Mouse (Mus musculus): ENCODE results near the gene 1300017J02Rik.
"Not testable (repeated sequence)": the region's sequence is repeated elsewhere in the genome, so short reads cannot be mapped to it uniquely, and the experiment has no call there.

1300017J02Rik gene

GRCm38 (mm10) chr9:103304927-103305326 lies at the start of gene 1300017J02Rik, which contains the start of gene Topbp1:
TSS of gene 1300017J02Rik (minus strand) at chr9:103305082.
TSS of gene Topbp1 (plus strand) at chr9:103305215.
- DNase-seq (ENCODE audit: low spot score in 2 of 2), result peak; percentile 93 to 94

- DNase-seq (ENCODE audit: low spot score in 2 of 2), result not testable (repeated sequence)
These were observed 48.8 kb upstream of the 1300017J02Rik start for GRCm38 (mm10) chr9:103353500-103354260.

- DNase-seq (ENCODE audit: low spot score in 2 of 2), result no peak
These were observed 43.9 kb upstream of the 1300017J02Rik start for GRCm38 (mm10) chr9:103348791-103349190.

GRCm38 (mm10) chr9:103347996-103348490 lies 43.2 kb upstream of the 1300017J02Rik start:
- DNase-seq (ENCODE audit: low spot score in 2 of 2), result no peak

- no peak for DNase-seq (ENCODE audit: low spot score in 2 of 2)
These were observed 42.2 kb upstream of the 1300017J02Rik start for GRCm38 (mm10) chr9:103347045-103347444.

- DNase-seq (ENCODE audit: low spot score in 2 of 2), result no peak
These were observed 32.0 kb upstream of the 1300017J02Rik start for GRCm38 (mm10) chr9:103336912-103337311.

GRCm38 (mm10) chr9:103332663-103333062 lies 27.8 kb upstream of the 1300017J02Rik start:
- no peak for DNase-seq (ENCODE audit: low spot score in 2 of 2)

- peak; percentile 26 to 39 for DNase-seq (ENCODE audit: low spot score in 2 of 2)
These were observed 21.6 kb upstream of the 1300017J02Rik start for GRCm38 (mm10) chr9:103326449-103326848.

GRCm38 (mm10) chr9:103324678-103325077 lies 19.8 kb upstream of the 1300017J02Rik start:
- DNase-seq (ENCODE audit: low spot score in 2 of 2), result no peak

GRCm38 (mm10) chr9:103309832-103310231 lies 5.0 kb upstream of the 1300017J02Rik start:
- DNase-seq (ENCODE audit: low spot score in 2 of 2), result no peak

- DNase-seq (ENCODE audit: low spot score in 2 of 2), result no peak
These were observed 605 bp upstream of the 1300017J02Rik start for GRCm38 (mm10) chr9:103305332-103306041.

- peak; percentile 36 to 50 for DNase-seq (ENCODE audit: low spot score in 2 of 2)
These were observed 2.2 kb downstream of the 1300017J02Rik start for GRCm38 (mm10) chr9:103302666-103303065.

- no peak for DNase-seq (ENCODE audit: low spot score in 2 of 2)
These were observed 2.6 kb downstream of the 1300017J02Rik start for GRCm38 (mm10) chr9:103302239-103302638.

GRCm38 (mm10) chr9:103301086-103301485 lies 3.8 kb downstream of the 1300017J02Rik start:
- DNase-seq (ENCODE audit: low spot score in 2 of 2), result peak in 1 of 2 experiments; percentile 20

GRCm38 (mm10) chr9:103294507-103294906 lies 10.4 kb downstream of the 1300017J02Rik start:
- DNase-seq (ENCODE audit: low spot score in 2 of 2), result no peak

- DNase-seq (ENCODE audit: low spot score in 2 of 2), result no peak
These were observed 16.2 kb downstream of the 1300017J02Rik start for GRCm38 (mm10) chr9:103288489-103289180.

- peak; percentile 59 to 77 for DNase-seq (ENCODE audit: low spot score in 2 of 2)
These were observed 16.9 kb downstream of the 1300017J02Rik start for GRCm38 (mm10) chr9:103287840-103288488.

GRCm38 (mm10) chr9:103286901-103287422 lies 17.9 kb downstream of the 1300017J02Rik start:
- DNase-seq (ENCODE audit: low spot score in 2 of 2), result no peak

GRCm38 (mm10) chr9:103286396-103286795 lies 18.5 kb downstream of the 1300017J02Rik start:
- no peak for DNase-seq (ENCODE audit: low spot score in 2 of 2)

- DNase-seq (ENCODE audit: low spot score in 2 of 2), result no peak
These were observed 28.0 kb downstream of the 1300017J02Rik start for GRCm38 (mm10) chr9:103276876-103277275.

GRCm38 (mm10) chr9:103275676-103276075 lies 29.2 kb downstream of the 1300017J02Rik start:
- DNase-seq (ENCODE audit: low spot score in 2 of 2), result no peak
